Mouse (Mus musculus) inflammation-experienced regulatory T-cells, adult 6 months (primary cell): Measurements from ENCODE around the gene Myo16. TPM values are rescaled to one million over a fixed set of nuclear protein-coding genes. Genes with fewer than 3 reads are reported as not detected.

Experiments used
- ATAC-seq: one replicate; pipeline ENCODE4 v1.8.0; 2017
- polyA plus RNA-seq, 3 experiments: library from polyadenylated mRNA; unstranded; fragments of 100-300 nt; shearing (Covaris generic); gene quantifications; one replicate each; pipeline ENCODE4 v1.2.1; 2017

Myo16 gene
- polyA plus RNA-seq, 3 experiments from 2014 or later = not detected

DNA sequence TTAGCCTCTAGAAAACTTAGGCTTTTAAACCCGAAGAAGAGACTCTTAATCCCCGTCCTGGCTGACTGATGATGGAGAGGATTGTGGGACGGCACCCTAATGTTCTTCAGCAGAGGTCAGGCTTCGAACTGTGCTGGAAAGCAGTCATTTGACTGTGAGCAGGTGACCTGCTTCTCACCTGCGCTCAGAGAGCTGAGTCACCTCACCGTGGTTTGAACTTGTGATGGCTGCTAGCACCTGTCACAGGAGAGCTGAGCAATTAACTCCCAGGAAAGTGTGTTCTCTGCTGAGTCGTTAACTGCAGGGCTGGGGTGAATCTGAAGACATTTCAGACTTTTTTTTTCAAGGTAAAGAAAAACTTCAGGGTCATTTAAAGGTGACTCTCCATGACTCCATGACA, 261.6 kb downstream of the Myo16 start:
- ATAC-seq = no peak

GRCm38 (mm10) chr8:10415885-10416284, 262.2 kb downstream of the Myo16 start:
- ATAC-seq = no peak

GRCm38 (mm10) chr8:10416806-10417205, 263.1 kb downstream of the Myo16 start:
- no peak for ATAC-seq

GRCm38 (mm10) chr8:10417281-10417680, 263.6 kb downstream of the Myo16 start:
- no peak for ATAC-seq

GRCm38 (mm10) chr8:10418013-10418412, 264.3 kb downstream of the Myo16 start:
- no peak for ATAC-seq

DNA sequence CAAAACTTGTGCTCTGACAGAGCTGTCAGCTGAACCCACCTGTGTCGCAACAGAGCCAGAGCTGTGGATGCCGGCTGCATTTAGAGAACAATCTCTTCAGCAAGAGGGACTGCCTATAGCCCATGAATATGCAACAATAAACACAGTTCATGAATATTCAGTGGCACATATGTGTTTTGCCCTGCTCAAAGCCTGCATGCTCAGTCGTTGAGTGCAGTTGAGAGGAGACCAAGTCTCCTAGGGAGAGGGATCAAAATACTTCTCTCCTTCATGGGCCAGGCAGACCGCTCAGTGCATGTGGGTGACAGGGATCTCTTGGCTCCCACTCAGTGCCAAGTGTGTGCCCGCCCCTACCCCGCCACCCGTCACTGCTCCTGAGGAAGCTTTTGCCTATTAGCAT, 265.3 kb downstream of the Myo16 start:
- no peak for ATAC-seq

- no peak for ATAC-seq
These were observed 266.0 kb downstream of the Myo16 start for GRCm38 (mm10) chr8:10419726-10420125.

DNA sequence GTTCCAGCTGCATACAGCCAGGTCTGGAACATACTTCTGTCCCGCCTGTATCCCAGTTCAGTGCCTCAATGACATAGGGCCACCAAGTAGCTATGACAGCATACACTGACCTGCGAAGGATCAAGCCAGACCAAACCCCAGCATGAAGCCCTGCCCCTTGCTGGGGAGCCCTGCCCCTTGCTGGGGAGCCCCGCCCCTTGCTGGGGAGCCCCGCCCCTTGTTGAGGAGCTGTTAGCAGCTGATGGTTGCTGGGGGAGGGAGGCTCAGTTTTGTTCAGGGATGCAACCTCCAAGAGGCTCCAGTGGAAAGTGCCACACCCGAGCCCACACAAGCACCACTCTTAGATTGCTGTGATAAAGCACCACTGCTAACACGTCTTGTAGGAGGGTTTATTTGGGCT, 266.8 kb downstream of the Myo16 start:
- ATAC-seq = no peak

GRCm38 (mm10) chr8:10421516-10422090, 267.9 kb downstream of the Myo16 start:
- no peak for ATAC-seq

DNA sequence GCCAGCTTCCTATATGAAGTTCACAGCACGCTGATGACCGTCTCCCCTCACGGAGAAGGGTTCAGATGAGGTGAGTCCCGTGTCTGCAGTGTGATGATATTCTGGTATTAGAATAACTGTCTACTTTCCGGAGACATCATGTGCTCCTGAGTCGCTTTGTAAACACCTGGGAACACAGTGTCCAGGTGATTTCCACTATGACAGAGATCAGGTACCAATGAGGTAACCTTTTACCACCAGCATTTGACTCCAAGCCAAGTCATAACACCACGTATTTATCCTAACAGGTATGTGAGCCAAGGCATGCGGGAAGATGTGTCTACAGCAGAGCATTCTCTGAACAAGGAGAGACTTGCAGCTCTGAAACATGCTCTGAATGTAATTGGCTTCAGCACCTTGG, 281.8 kb downstream of the Myo16 start:
- ATAC-seq = no peak

- no peak for ATAC-seq
These were observed 285.1 kb downstream of the Myo16 start for GRCm38 (mm10) chr8:10438772-10439171.

GRCm38 (mm10) chr8:10439595-10440453, 286.1 kb downstream of the Myo16 start:
- ATAC-seq = no peak

GRCm38 (mm10) chr8:10442562-10442961, 288.9 kb downstream of the Myo16 start:
- ATAC-seq = no peak

GRCm38 (mm10) chr8:10445011-10445410, 291.3 kb downstream of the Myo16 start:
- ATAC-seq = no peak

GRCm38 (mm10) chr8:10448545-10448944, 294.8 kb downstream of the Myo16 start:
- no peak for ATAC-seq

DNA sequence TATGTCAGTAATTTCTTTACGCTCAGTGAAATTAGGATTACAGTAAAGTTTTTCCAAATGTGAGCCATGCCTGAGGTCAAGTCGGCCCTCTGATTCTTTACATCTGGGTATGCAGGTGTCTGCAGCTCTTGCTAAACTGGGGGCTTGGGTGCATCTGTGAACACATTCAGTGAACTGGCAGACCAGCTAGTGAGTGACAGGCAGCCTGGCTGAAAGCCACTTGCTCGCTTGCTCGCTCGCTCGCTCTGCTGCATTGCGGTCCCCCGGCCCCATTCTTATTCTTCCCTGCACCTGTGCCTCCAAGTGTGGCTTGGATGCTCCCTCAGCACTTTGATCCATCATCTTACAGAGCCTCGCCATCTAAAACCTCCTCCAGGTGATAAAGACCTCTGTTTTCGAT, 299.3 kb downstream of the Myo16 start:
- ATAC-seq = no peak

DNA sequence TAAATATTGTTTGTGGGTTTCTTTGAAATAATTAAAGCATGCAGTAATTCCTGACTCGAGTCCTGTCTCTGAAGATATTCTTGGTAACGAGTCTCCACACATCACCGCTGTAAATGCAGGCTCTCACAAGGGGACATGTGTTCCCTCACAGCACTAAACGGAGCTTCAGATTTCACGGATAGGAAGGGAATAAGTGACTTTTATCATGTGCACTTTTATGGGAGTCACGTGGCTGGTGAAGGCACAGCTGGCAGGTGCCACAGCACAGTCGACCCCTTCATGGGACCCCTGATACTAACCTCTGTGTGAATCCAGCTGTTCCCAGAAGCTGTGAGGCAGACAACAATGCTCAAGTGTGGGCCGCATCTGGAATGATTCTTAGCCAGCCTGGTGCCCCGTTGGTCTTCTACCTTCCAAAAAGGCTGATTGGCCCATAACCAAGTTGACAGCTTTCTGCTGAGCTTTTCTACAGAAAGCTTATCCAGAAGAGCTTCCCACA, 304.5 kb downstream of the Myo16 start:
- ATAC-seq = no peak

- no peak for ATAC-seq
These were observed 308.6 kb downstream of the Myo16 start for GRCm38 (mm10) chr8:10462271-10462670.

- ATAC-seq = no peak
These were observed 314.8 kb downstream of the Myo16 start for GRCm38 (mm10) chr8:10468490-10468889.

- no peak for ATAC-seq
These were observed 315.9 kb downstream of the Myo16 start for GRCm38 (mm10) chr8:10469658-10470057.

- ATAC-seq = no peak
These were observed 316.6 kb downstream of the Myo16 start for GRCm38 (mm10) chr8:10470280-10470679.

DNA sequence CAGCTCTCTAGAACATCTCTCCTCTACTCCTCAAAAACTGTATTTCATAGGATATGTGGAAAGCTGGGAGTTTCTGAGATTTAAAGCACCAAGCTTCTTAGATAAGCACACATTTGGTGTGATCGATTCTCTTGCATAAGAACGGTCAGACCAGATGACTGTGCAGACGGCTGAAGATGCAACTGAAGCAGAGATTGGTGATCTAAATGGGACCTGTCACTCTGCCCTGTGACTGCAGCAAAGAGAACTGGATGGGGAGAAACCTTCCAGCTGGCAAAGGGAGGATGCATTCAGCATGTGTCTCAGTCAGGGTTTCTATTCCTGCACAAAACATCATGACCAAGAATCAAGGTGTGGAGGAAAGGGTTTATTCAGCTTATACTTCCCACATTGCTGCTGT, 318.7 kb downstream of the Myo16 start:
- no peak for ATAC-seq

GRCm38 (mm10) chr8:10474446-10474845, 320.7 kb downstream of the Myo16 start:
- no peak for ATAC-seq

GRCm38 (mm10) chr8:10479059-10479458, 325.3 kb downstream of the Myo16 start:
- no peak for ATAC-seq
